Mouse (Mus musculus) cerebral cortex, adult 2 months (tissue): ENCODE data around the gene Cpne7.

Experiments used
- WGBS: fragments of 180-500 bp; shearing (Covaris S2); methylation state at CpG from one replicate; pipeline ENCODE4 v1.1.7; 2018; 5-methylcytosine and 5-hydroxymethylcytosine counted together

Cpne7 gene

DNA sequence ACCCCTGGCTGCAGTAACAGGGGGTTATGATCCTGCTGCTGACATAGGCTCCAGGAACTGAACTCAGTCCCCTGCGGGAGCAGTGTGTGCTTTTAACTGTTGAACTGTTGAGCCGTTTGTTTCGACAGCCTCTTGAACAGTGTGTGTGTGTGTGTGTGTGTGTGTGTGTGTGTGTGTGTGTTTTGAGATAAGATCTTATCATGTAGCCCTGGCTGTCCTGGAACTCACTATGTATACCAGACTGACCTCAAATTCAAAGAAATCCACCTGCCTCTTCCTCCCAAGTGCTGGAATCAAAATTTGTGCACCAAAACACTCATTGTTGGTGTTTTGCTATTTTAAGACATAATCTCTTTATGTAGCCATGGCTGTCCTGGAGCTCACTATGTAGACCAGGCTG is 2.5 kb upstream of the Cpne7 start:
- 54% methylated on average over 3 of the region's 3 CpGs for WGBS

DNA sequence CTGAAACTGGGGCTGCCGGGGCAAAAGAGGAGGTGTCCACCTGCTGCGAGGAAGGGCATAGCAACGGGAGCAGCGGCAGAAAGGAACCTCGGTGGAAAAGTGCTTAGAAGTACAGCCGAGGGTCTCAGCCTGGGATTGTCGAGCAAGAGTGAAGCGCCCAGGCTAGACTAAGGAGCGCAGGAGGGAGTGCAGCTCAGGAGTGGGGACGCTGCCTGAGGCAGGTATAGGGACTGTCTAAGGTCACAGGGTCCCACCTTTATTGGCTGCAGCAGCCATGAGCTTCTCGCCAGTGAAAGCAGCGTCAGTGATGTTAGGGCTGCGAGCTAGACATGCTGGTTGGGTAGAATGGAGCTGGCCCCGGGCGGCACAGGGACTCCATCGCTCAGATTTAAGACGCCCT is 570 bp downstream of the Cpne7 start:
- 7% methylated on average over 17 of the region's 17 CpGs for WGBS

DNA sequence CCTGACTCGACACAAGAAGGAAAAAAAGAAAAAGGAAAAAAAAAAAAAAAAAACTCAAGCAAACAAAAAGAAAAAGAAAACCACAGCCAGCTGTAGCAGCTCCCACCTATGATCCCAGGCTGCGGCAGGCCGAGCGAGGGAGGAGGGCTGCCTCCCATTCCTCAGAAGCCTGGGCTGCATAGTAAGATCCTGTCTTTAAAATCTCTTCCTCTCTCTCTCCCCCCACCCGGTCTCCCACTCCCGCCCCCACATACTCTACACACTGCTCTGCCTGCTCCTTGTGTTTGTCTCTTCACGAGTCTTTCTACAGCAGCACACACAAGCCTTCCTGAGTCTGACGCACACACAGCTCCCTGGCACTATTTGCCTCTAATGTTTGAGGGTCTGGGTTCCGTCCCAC is 4.9 kb downstream of the Cpne7 start:
- 45% methylated on average over 9 of the region's 9 CpGs for WGBS

DNA sequence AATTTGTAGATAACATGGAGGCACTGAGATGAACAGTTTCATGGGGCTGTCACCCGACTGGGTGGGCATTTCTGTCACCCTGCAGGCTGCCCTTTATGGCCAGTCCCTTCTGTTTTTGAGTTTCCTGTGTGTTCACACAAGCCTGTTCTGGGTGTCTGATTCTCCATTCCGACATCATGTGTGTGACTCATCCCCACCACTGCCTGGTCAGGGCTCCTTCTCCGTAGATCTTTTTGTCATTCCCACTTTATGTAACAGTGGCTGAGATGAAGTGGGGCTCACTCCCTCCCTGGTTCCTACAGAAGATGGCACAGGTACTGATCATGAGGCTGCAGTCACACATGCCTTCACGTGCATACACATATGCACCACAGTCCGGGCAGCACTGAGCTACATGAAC is 5.5 kb downstream of the Cpne7 start:
- WGBS: 61% methylated on average over 5 of the region's 5 CpGs

DNA sequence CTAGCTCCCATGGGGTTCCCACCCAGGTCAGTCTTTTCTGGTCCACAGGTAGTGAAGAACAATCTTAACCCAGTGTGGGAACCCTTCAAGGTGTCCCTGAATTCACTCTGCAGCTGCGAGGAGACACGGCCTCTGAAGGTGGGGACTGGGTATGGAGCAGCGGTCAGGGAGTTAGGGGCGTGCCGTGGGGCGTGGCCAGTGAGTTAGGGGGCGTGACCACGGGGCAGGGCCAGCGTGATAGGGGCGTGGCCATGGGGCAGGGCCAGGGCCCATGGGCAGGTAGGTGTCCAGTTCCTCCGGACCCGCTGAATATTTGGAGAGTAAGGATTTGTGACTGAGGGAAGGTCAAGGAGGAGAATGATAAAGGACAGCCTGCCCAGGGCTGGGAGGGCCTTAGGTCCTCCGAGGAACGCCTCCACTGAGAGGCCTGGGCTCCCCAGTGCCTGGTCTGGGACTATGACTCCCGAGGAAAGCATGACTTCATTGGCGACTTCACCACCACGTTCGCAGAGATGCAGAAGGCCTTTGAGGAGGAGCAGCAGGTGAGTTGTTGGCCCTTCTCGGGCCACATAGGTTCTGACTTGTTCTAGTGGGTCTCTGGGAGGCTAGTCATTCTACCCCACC is 9.1 kb downstream of the Cpne7 start:
- 33% methylated on average over 19 of the region's 19 CpGs for WGBS

DNA sequence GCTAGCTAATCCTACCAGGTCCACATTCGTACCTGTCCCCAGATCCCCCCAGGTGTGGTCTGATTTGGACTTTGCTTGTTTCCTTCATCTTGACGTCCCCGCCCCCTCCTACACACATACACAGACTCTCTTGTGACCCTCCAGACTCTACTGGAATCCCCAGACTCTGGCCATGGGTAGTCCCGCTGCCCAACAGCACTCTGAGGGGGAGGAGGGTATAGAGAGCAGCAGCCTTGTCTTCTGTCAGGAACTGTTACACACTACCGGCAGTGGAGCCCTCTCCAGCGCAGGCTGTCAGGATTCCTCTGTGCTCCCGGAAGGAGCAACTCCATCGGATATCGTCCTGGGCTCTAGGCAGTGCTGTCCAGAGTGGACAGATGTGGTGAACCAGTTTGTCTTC is 13.9 kb downstream of the Cpne7 start:
- 72% methylated on average over 9 of the region's 9 CpGs for WGBS

DNA sequence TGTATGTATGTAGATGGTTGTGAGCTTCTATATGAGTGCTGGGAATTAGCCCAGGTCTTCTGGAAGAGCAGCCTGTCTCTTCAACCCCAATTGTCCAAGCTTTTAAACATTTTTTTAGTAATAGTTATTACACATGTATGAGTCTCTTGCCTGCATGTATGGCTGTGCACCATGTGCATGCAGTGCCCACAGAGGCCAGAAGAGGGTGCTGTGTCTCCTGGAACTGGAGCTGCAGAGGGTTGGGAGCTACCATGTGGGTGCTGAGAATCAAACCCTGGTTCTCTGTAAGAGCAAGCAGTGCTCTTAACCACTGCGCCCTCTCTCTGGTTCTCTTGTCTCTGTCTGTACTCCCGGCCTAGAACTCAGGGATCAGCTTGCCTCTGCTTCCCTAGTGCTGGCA is 15.8 kb downstream of the Cpne7 start:
- WGBS: 94% methylated on average over 2 of the region's 2 CpGs

DNA sequence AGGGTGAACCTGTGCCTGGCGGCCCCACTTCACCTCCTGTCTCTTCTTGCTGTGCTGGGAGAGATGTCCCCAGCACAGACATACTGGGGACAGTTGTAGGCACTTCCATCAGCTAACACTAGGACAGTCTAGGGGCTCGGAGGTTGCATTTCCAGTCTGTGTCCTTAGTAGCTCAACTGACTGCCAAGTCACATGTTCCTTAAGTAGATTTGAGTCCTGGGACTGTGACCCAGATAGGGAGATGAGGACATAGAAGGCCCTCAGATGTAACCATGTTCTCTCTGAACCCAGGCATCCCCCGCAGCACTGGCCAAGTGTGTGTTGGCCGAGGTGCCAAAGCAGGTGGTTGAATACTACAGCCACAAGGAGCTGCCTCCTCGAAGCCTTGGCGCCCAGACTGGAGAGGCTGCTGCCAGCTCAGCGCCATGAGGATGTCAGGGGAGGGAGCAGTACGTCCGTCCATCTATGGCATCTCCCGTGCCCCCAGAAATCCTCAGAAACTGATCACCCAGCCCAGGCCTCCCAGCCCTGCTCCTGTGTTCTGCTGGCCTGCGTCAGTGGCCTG is 17.1 kb downstream of the Cpne7 start:
- WGBS: 85% methylated on average over 11 of the region's 11 CpGs

DNA sequence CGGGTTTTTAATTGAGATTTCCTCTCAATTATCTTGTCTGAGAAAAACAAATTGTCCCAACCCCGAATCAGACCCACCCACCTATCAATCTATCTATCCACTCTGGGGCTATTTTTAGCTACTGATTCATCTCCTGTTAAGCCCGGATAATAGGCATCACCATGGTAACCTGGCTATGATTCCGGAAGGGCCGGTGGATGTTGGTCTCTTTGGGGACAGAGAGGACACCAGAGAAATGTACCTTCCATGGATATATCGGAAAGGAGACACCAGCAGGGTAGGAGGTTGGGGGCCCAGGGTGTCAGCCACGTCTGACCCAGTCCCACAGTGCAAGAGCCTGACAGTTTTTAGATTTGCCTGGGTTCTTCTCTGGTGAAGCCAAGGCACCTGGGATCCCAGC is 18.2 kb downstream of the Cpne7 start:
- WGBS: 26% methylated on average over 7 of the region's 7 CpGs

DNA sequence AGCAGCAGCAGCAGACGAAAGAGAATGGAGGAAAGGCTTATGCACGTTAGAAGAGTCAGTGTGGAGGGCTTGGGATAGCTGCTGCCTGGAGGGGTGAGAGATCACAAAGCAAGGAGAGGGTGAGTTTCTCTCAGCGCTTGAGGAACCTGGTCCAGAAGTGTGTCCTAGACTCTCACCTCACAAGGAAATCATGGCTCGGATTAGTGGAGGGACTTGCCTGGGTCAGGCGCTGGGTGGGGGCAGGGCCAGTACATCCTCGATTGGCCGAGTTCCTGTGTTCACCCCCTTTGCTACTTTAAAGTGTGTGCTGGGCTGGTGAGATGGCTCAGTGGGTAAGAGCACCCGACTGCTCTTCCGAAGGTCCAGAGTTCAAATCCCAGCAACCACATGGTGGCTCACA is 18.6 kb downstream of the Cpne7 start:
- 55% methylated on average over 9 of the region's 9 CpGs for WGBS

DNA sequence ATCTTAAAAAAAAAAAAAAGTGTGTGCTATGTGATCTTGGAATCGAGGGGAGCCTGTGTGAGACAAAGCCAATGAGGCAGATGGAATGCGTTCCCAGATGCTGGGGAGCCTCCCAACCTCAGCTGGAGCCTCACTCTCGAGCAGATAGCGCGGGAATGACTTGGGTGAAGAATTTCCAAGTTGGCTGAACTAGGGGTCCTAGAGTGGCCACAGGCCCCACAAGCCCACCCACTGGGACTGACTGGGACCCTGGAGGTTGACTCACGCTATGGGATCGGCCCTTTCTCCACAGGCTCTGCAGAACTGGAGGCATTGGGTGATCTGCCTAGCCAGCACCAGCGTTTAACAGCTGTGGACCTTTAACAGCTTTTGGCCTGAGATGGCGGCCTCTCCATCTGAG is 19.1 kb downstream of the Cpne7 start:
- 93% methylated on average over 9 of the region's 9 CpGs for WGBS

DNA sequence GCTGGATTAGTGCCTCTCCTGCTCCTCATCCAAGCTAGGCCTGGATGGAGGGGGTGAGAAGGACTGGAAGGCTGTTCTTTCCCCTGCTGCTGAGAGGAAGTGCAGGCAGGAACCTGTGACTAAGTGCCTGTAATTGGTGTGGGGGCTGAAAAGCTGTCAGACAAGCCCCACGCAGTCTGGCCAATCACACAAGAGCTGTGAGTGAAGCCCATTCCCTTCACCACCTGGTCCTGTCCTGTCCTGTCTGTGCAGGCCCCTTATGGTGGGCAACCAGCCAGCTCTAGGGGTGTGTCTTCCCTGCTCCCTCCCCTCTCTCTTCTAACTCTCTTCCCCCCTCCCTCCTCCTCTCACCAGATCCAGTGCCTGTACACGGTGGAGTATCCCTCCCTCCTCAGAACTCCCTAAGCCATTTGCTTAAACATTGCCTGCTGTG is 20.5 kb downstream of the Cpne7 start:
- WGBS: 18% methylated on average over 2 of the region's 2 CpGs

DNA sequence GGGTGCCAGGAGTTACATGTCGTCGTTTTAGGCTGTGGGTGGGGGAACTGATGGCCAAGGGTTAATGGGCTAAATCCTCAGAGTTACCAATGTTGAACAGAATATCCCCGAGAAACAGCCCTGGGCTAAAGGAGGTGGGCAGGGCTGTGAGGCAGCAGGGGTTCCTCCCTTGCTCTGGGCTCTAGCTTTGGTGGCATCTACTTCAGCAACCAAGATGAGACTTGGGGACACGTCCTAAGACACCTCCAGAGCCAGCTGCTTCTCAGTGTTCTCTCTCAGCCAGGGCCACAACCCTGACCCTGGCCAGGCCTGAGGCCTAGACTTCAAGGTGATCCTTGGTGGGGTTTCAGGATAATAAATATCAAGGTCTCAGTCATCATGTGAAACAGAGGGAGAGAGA is 21.6 kb downstream of the Cpne7 start:
- WGBS: 74% methylated on average over 4 of the region's 4 CpGs

DNA sequence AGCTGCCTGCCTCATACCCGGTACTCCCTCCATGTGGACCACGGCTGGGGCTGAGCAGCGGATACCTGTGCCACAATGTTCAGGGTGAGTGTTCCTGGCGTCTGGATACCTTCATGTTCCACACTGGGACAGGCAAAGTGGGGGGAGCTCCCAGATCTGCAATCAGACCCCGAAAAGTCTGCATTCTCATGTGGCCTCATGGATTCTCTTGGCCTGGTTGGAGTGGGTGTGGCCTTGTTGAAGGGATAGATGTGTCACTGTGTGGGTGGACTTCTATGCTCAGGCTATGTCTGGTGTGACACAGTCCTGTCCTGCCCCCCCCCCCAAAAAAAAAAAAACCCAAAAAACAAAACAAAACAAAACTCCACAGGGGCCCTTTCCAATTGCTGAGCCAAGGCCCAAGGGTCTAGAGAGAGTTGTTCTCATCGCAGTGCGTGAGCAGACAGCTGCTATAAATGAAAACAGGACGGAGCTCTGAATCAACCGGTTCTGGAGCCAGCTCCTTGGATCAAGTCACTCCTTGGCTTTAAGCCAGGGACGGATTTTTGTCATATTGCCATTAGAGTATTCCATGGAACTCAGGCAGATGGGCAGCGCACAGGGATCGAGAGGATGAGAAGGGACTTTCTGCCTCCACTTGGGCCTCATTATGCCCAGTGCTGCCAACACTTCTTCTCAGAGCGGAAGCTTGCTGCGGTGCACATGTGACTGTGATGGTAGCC is 24.7 kb downstream of the Cpne7 start:
- 42% methylated on average over 14 of the region's 14 CpGs for WGBS

DNA sequence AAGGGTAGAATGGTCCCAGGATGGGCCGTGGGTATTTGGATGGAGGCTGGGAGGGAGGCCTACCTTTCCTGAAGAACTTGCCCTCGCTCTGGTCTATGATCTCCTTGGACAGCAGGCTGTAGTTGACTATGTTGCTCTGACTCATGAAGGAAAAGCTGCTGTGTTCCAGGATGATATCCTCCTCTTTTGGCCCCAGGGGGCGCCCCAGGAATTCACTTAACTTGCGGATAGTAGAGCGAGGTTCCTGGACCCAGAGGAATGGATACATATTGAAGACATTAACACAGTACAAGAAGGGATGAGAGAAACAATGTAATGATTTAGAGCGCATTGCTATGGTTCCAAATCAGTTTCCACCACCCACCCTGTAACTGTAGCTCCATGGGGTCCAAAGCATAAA is 28.1 kb downstream of the Cpne7 start:
- WGBS: 68% methylated on average over 6 of the region's 6 CpGs

DNA sequence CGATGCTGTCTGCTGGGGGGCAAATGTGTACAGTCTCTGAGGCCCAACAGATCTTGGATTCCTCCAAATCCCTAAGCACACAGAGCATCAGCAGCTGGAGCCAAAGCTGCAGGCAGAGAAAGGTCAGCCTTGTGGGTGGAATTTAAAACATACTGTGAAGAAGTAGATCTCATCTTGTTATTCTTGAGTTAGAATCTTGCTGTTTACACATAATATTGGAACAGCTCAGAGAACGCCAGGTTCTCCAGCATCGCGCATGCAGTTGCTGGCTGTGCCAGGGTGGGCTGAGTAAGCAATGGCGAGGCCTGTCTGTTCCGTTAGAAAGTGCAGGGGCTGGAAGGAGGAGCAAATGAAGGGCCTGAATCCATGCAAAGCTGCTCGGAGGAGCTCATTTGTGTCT is 29.2 kb downstream of the Cpne7 start:
- 54% methylated on average over 7 of the region's 7 CpGs for WGBS

DNA sequence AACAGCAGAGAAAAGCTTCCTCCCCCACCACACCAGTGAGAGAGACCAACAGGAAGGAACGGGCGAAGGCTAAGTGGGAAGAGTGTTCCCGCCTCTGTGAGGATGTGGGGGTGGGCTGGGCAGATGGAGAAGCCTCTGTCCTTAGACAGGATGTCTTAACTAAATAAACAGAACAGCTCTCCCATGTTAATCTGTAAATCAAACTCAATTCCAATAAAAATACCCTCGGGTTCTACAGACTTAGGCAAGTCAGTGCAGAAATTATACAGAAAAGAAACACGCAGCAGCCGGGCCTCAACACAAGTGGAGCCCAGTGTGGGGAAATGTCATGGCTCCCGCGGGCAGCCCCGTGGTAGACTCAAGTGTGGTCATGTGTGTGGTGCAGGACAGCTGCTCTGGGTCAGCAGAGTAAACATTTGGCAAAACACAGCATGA is 33.6 kb downstream of the Cpne7 start:
- 44% methylated on average over 9 of the region's 9 CpGs for WGBS

DNA sequence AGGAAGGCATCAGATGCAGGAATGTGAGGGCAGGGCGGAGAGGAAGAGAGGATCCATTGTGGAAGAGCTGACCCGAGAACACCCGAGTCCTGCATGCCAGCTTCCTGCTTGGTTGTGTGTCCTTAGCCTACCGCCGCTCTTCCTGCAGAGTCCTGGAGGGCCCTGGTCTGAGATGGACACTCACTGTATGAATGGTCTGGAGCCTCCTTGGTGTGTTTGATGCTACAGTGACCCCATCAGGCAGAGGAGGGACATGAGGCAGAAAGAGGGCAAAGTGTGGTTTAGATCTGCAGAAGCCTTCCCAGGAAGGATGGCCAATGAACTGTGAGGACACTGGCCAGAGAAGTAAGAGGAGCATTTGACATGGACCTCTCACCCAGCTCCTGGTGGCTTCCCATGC is 38.0 kb downstream of the Cpne7 start:
- WGBS: 67% methylated on average over 5 of the region's 5 CpGs

DNA sequence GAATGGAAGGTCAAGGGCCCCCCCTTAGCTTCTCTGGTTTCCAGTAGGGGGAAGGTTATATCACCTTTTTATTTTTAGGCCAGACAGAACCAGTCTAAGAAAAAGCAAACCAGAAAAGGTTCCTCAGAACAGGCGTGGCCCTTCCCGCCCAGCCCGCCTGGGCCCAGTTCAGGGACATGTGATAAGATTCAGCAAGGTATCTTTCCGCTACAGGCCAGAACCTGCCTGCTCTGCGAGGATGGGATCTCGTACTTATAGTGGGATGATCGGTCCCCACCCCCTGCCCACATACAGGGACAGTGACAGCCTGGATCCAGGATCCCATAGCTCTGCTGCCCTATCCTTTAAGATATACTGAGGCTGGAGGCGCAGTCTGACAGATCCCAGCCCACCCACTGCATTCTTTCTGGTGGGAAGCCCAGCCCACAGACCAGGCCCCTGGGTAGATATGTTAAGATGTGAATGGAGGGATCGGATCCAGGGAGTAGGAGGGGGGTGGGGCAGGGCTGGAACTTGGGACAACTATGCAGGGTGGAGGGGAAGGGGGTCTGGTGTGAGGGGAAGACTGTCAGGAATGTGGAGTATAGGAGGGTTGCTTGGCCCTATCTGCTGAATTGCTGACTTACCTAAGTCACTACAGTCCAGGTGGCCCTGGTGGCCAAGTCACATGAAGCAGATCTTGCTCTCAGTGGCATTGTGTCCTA is 39.0 kb downstream of the Cpne7 start:
- 87% methylated on average over 9 of the region's 9 CpGs for WGBS

DNA sequence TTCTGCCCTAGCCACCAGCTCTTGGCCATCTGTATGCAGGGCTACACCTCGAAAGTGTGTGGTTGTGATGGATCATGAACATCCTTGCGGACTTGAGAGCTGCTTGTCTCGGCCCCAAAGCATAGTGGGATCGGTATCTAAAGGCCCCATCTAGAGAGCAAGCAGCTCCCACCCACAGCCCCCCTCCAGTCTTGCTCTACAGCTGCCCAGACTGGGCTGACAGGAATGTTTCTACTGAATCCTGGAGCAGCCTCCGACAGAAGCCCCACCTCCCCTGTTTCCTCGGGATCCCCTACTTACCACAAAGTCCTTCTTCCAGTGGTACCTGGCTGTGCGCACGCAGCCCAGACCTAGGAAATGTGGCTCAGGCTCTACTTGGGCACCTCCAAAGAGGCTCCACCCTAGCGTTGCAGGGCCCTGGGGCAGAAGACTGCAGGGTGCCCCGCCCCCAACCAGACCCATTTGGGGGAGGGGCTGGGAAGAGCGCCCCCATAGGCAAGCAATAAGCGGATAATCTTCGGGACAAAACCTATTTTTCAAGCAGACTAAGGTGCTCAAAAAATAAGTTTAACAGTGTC is 40.8 kb downstream of the Cpne7 start, which contains the start of gene Sult5a1:
Gene Sult5a1 (minus strand): TSS at position 428 of the 578 bp plus-strand sequence.
- 47% methylated on average over 13 of the region's 13 CpGs for WGBS

DNA sequence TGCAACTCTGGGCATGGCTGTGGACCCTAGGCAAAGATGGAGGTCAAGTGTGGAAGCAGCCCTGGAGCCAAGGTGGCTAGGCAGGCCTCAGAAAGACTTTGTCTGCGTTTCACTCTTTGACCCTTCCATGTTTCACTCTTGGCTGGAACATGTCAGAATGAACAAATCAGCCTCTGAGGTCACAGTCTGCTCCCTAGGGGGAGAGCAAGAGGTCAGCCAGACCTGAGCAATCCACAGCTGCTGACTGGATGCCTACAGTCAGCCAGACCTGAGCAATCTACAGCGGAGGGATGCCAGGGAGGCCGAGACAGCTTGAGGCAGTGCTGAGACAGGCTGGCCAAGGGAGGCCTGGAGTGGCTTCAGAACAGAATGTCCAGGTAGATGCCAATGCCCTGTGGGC is 64.2 kb downstream of the Cpne7 start:
- 90% methylated on average over 3 of the region's 3 CpGs for WGBS
